Mouse (Mus musculus) CH12.LX (cell line): ENCODE data around the gene Prrx2.

Source experiments
- CHD2 ChIP-seq: IDR thresholded peaks from 2 replicates; pipeline ENCODE4 v1.6.1; 2011; ENCODE audit warnings: low read length, improper control_type of control experiment
- CTCF ChIP-seq, 2 experiments: IDR thresholded peaks in 1 of 2; conservative IDR thresholded peaks in 1 of 2; 2 replicates each; pipeline ENCODE4 v1.5.1; 2011 to 2012; ENCODE audit warnings: low read depth in 2 of 2, low read length in 2 of 2, improper control_type of control experiment in 1 of 2, inconsistent platforms in 1 of 2, mild to moderate bottlenecking in 1 of 2, moderate library complexity in 1 of 2
- EP300 ChIP-seq: IDR thresholded peaks from 2 replicates; pipeline ENCODE4 v1.6.1; 2011; ENCODE audit warnings: low read length, improper control_type of control experiment
- ETS1 ChIP-seq: conservative IDR thresholded peaks from 2 replicates; pipeline ENCODE4 v1.6.1; 2012; ENCODE audit warnings: low read depth, mild to moderate bottlenecking, inconsistent platforms, low read length, improper control_type of control experiment, moderate library complexity
- HCFC1 ChIP-seq: IDR thresholded peaks from 2 replicates; pipeline ENCODE4 v1.6.1; 2012; ENCODE audit warnings: low read depth, mild to moderate bottlenecking, inconsistent platforms, low read length, improper control_type of control experiment
- KAT2A ChIP-seq: IDR thresholded peaks from 2 replicates; pipeline ENCODE4 v1.6.1; 2012; ENCODE audit warnings: low read length, improper control_type of control experiment, inconsistent platforms; ENCODE audit not compliant: insufficient replicate concordance
- MAFK ChIP-seq: IDR thresholded peaks from 2 replicates; pipeline ENCODE4 v1.6.1; 2011; ENCODE audit warnings: low read length, improper control_type of control experiment; ENCODE audit not compliant: insufficient replicate concordance
- MAX ChIP-seq: IDR thresholded peaks from 2 replicates; pipeline ENCODE4 v1.6.1; 2011; ENCODE audit warnings: low read length, improper control_type of control experiment
- PAX5 ChIP-seq: IDR thresholded peaks from 2 replicates; pipeline ENCODE4 v1.6.1; 2012; ENCODE audit warnings: low read length, inconsistent platforms, mixed read lengths
- POLR2A ChIP-seq: IDR thresholded peaks from 2 replicates; pipeline ENCODE4 v1.6.1; 2011; ENCODE audit warnings: low read depth, mild to moderate bottlenecking, improper control_type of control experiment, low read length
- TBP ChIP-seq: conservative IDR thresholded peaks from 2 replicates; pipeline ENCODE4 v1.6.1; 2011; ENCODE audit warnings: low read depth, low read length, improper control_type of control experiment
- TCF12 ChIP-seq: IDR thresholded peaks from 2 replicates; pipeline ENCODE4 v1.6.1; 2014; ENCODE audit warnings: low read depth, mild to moderate bottlenecking, inconsistent platforms, low read length, improper control_type of control experiment
- ZKSCAN1 ChIP-seq: IDR thresholded peaks from 2 replicates; pipeline ENCODE4 v1.6.1; 2012; ENCODE audit warnings: low read depth, inconsistent platforms, low read length, improper control_type of control experiment, borderline replicate concordance

DNA sequence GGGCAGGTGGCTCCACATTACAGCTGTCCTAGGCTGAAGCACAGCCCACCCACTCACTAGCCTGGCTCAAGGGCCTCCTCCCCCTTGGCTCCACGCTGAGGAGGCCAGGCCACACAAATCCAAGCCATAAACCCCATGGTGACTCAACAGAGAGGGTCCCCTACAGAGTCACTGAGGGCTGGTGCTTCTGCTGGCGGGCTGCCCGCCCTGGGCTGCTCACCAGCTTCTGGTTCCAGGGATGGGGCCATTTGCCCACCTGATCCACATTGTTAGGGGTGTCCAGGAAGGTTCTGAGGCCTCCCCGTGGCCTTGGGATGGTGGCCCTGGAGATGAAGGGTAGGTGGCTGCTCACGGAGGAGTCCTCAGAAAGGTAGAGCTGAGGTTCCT is 38.9 kb upstream of the Prrx2 start:
- no peak for TF ChIP-seq CTCF (conservative IDR thresholded peaks at IDR 0.05 in 1 of 2, IDR thresholded peaks at IDR 0.05 in 1 of 2; ENCODE audit: low read depth in 2 of 2, low read length in 2 of 2)
- TF ChIP-seq ZKSCAN1, result no peak
- TF ChIP-seq POLR2A, result no peak
- TF ChIP-seq TBP, result no peak
- no peak for TF ChIP-seq EP300
- TF ChIP-seq CHD2, result no peak
- TF ChIP-seq PAX5, result no peak
- TF ChIP-seq TCF12, result no peak
- TF ChIP-seq KAT2A, result no peak
- no peak for TF ChIP-seq HCFC1
- TF ChIP-seq ETS1, result no peak
- no peak for TF ChIP-seq MAX
- no peak for TF ChIP-seq MAFK
